Mouse (Mus musculus): ENCODE results near the gene Prr19.

DNA sequence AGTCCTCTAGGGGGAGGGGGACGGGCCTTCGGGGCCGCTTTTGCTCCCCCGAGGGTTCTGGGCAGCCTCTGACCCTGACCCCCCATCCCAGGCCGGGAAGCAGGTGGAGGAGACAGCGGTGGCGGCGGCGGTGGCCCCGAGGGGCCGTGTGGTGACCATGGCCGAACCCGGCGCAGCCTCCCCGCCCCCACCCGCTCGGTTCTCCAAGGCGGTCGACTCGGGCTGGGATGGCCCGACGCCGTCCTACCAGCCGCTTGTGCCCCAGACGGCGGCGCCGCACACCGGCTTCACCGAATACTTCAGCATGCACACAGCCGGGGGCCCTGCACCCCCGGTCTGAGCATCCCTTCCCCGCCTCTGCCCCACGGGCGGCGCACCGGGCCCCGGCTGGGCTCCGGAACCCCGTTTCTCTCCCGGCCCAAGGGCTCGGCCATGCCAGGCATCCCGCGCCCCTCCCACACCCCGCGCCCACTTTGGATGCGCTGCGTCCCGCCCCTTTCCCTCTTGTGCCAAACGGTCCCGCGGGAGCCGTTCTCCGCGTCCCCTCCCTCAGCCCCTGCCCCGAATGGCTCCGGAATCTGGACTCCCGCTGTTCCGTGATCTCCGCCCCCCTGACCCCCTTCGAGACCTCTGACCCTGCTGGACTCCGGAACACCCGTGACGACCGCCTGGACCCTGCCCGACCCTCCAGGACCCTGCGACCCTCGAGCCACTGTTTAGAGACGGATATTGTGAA is 14.3 kb downstream of the Prr19 start:
- no peak for TF ChIP-seq POLR2A (IDR thresholded peaks at IDR 0.05; ENCODE audit: insufficient read depth, low read length)
- TF ChIP-seq CTCF (IDR thresholded peaks at IDR 0.05; ENCODE audit: low read depth, low read length) = no peak
- TF ChIP-seq EP300 (IDR thresholded peaks at IDR 0.05; ENCODE audit: insufficient read depth, low read depth, low read length) = no peak

Measured in ES-Bruce4 (cell line).